Mouse (Mus musculus): ENCODE measurements at regions not wholly inside any gene's neighbourhood (a gene's known extent, or its start where the extent isn't known, plus 50 kb on each side); places are given as distances from the start of the nearest gene placed in this dataset.

GRCm38 (mm10) chr8:92065554-92066239, 263.8 kb upstream of the Irx3 start:
- no peak for DNase-seq

- DNase-seq = no peak
Measured at GRCm38 (mm10) chr8:92064971-92065370, 263.1 kb upstream of the Irx3 start.

GRCm38 (mm10) chr8:92064175-92064821, 262.4 kb upstream of the Irx3 start:
- DNase-seq = no peak

- no peak for DNase-seq
Measured at GRCm38 (mm10) chr8:92063333-92063732, 261.5 kb upstream of the Irx3 start.

- DNase-seq = no peak
Measured at GRCm38 (mm10) chr8:92059471-92059870, 257.6 kb upstream of the Irx3 start.

GRCm38 (mm10) chr8:92058953-92059352, 257.1 kb upstream of the Irx3 start:
- DNase-seq = no peak

- DNase-seq = no peak
Measured at GRCm38 (mm10) chr8:92057857-92058256, 256.0 kb upstream of the Irx3 start.

- DNase-seq = no peak
Measured at GRCm38 (mm10) chr8:92055590-92055989, 253.7 kb upstream of the Irx3 start.

GRCm38 (mm10) chr8:92044695-92045094, 242.8 kb upstream of the Irx3 start:
- DNase-seq = no peak

GRCm38 (mm10) chr8:92042951-92043350, 241.1 kb upstream of the Irx3 start:
- no peak for DNase-seq

GRCm38 (mm10) chr8:92029954-92030353, 228.1 kb upstream of the Irx3 start:
- DNase-seq = no peak

- no peak for DNase-seq
Measured at GRCm38 (mm10) chr8:92029516-92029915, 227.6 kb upstream of the Irx3 start.

GRCm38 (mm10) chr8:92028308-92028707, 226.4 kb upstream of the Irx3 start:
- DNase-seq = no peak

- DNase-seq = no peak
Measured at GRCm38 (mm10) chr8:92024133-92024532, 222.3 kb upstream of the Irx3 start.

- DNase-seq = no peak
Measured at GRCm38 (mm10) chr8:92021521-92021920, 219.7 kb upstream of the Irx3 start.

GRCm38 (mm10) chr8:92014704-92015103, 212.8 kb upstream of the Irx3 start:
- DNase-seq = no peak

GRCm38 (mm10) chr8:92013183-92013582, 211.3 kb upstream of the Irx3 start:
- no peak for DNase-seq

GRCm38 (mm10) chr8:92010412-92010811, 208.5 kb upstream of the Irx3 start:
- DNase-seq = peak in 1 of 2 experiments; percentile 56

GRCm38 (mm10) chr8:92008616-92009610, 207.0 kb upstream of the Irx3 start:
- DNase-seq = peak in 1 of 2 experiments; percentile 78

GRCm38 (mm10) chr8:92005091-92005490, 203.2 kb upstream of the Irx3 start:
- DNase-seq = no peak

GRCm38 (mm10) chr8:92004532-92004931, 202.7 kb upstream of the Irx3 start:
- no peak for DNase-seq

GRCm38 (mm10) chr8:92000368-92000767, 198.5 kb upstream of the Irx3 start:
- DNase-seq = no peak

- DNase-seq = no peak
Measured at GRCm38 (mm10) chr8:91999661-92000060, 197.8 kb upstream of the Irx3 start.

Measured in heart, adult 18-20 months (tissue).